Mouse (Mus musculus): Measurements from ENCODE around the gene Nol12. TPM values are rescaled to one million over a fixed set of nuclear protein-coding genes. Genes with fewer than 3 reads are reported as not detected.

Gene Nol12
- polyA plus RNA-seq, 1 experiment from 2014 or later = 61.1 TPM

DNA sequence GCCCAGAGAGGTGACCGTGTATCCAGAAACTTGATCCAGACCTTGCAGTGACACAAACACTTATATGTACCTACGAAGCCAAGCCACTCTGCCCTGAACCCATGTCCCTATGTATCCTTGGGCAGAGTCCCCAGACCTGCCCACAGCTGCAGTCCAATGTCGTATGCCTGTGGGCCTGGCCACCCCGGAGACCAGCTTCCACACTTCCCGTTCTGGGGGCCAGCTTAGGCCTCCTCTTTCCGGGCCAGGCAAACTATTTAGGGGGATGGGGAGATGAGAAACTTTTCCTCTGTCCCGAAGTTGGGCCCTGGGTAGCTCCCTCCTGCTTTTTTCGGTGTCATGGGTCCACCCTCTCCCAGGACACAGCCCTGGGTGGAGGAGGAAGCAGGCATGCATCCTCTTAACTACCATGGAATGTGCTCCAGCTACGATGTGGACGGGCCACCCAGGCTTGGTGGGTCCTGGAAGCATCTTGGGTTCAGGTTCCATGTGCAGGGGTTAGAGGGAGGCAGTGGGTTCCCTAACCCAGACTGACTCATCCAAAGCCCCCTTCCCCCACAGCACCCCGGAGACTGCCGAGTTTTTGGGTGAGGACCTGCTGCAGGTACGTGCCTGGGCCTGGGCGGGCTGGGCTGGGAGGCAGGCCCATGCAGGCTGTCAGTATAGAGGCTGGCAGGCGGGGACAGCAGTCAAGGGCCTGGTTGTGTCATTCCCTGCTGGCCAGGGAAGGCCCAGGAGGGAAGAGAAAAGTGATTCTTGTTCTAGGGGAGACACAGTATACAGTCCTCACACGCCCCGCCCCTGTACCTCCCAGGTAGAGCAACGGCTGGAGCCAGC lies 33.9 kb upstream of the Nol12 start:
- Histone ChIP-seq H3K27ac (peak overlapping the region; percentile 84), H3K4me2 (peak overlapping the region; percentile 92), H3K36me3 (peaks cover 38% of the 10 kb centered on the region), H3K9me3 (no peaks in the 10 kb centered on the region), H3K4me1 (replicated peaks) (peaks cover 41% of the 10 kb centered on the region), H3K4me3 (replicated peaks) (peak overlapping the region; percentile 78), H3K9ac (replicated peaks) (peak overlapping the region; percentile 79), H3K27me3 (no peaks in the 10 kb centered on the region)
- 11% methylated on average over 18 of the region's 18 CpGs for WGBS
- ATAC-seq (ENCODE audit: insufficient number of reproducible peaks, insufficient read depth, low FRiP score, low TSS enrichment, low read depth) = no peak

DNA sequence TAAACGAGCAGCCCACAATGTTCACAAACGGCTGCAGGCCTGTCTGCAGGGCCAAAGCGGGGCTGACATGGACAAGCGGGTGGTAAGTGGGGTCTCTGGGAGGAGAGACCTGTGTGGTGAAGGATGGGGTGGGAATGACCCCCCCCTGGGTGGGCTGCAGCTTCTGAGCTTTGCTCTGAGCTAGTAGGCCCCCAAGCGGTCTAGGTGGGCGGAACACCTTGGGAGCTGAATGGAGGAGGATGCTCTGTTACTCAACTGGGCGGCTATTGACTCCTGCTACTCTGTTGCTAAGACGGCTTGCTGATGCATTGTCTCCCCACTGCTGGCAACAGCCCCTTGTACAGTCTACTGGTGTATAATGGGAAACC lies 33.3 kb upstream of the Nol12 start:
- ATAC-seq (ENCODE audit: insufficient number of reproducible peaks, insufficient read depth, low FRiP score, low TSS enrichment, low read depth) = no peak
- WGBS = 44% methylated on average over 8 of the region's 8 CpGs

DNA sequence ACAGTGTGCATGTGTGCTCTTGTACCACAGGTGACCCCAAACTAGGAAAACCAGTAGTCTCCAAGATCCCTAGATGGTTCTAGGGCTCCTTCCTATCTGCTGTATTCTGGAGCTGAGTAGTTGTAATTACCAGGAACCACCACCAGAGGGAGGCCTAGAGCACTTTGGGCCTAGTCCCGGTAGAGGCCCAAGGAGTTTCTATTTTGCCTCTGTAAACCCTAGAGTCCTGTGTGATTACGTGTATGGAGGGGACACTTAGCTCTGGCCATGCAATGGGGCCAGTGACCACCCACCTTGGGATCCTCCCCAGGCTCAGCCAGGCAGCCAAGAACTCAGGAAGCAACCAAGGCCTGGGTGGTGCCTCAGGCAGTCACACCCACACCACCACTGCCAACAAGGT lies 31.5 kb upstream of the Nol12 start:
- no peak overlapping the region for H3K4me3 ChIP-seq (replicated peaks)
- peaks cover 32% of the 10 kb centered on the region for H3K4me1 ChIP-seq (replicated peaks)
- WGBS = 15% methylated on average over 2 of the region's 2 CpGs
- H3K27me3 ChIP-seq = no peaks in the 10 kb centered on the region
- H3K27ac ChIP-seq = no peak overlapping the region
- H3K36me3 ChIP-seq = peaks cover 63% of the 10 kb centered on the region
- no peak for ATAC-seq (ENCODE audit: insufficient number of reproducible peaks, insufficient read depth, low FRiP score, low TSS enrichment, low read depth)
- H3K9me3 ChIP-seq = no peaks in the 10 kb centered on the region
- no peak overlapping the region for H3K4me2 ChIP-seq
- no peak overlapping the region for H3K9ac ChIP-seq (replicated peaks)

More for the DNA sequence above, 33.3 kb upstream of the Nol12 start:
- Histone ChIP-seq H3K27me3 (no peaks in the 10 kb centered on the region), H3K27ac (peak overlapping the region; percentile 84), H3K9ac (replicated peaks) (peak overlapping the region; percentile 79; the same call in 1 of the 2 replicates), H3K4me3 (replicated peaks) (peak overlapping the region; percentile 78), H3K9me3 (no peaks in the 10 kb centered on the region), H3K4me1 (replicated peaks) (peaks cover 38% of the 10 kb centered on the region), H3K4me2 (peak overlapping the region; percentile 92), H3K36me3 (peaks cover 44% of the 10 kb centered on the region)

DNA sequence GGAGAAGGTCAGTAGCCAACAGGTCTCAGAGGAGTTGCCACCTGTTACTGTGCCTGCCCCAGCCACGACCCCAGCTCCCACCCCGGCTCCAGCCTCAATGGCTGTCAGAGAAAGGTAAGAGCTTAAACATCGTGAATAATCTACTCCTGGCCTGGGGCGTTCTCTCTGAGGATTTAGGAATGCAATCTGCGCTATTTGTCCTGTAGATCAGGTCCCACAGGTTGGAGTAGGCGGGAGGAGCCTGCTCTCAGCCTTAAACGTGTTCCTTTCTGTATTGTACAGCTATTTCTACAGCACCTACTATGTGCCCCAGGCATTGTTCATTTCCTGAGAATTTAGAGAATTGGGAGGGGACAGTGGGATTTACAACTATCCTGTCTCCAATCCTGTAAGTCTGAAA lies 26.3 kb upstream of the Nol12 start:
- Histone ChIP-seq H3K9ac (replicated peaks) (no peak overlapping the region), H3K4me3 (replicated peaks) (no peak overlapping the region), H3K27me3 (no peaks in the 10 kb centered on the region), H3K4me2 (no peak overlapping the region), H3K9me3 (no peaks in the 10 kb centered on the region), H3K27ac (no peak overlapping the region), H3K36me3 (peaks cover 88% of the 10 kb centered on the region), H3K4me1 (replicated peaks) (no peaks in the 10 kb centered on the region; the same call in 1 of the 2 replicates)
- ATAC-seq (ENCODE audit: insufficient number of reproducible peaks, insufficient read depth, low FRiP score, low TSS enrichment, low read depth) = no peak
- 77% methylated on average over 7 of the region's 7 CpGs for WGBS

DNA sequence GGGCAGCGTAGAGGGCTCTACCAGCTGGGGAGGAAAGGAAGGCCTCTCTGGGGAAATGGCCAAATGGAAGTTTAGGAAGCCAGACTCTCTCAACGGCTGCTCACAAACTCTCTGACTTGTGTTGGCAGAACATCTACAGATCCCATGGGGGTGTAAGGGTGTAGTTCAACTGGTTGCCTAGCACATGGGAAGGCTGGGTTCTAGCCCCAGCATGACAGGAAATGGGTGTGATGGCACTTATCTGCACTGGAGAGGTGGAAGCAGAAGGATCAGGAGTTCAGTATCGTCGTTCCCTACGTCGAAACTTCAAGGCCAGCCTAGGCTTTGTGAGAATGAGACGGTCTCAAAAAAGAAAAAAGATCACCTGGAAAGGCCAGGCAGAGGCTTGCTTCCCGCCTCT lies 25.8 kb upstream of the Nol12 start:
- Histone ChIP-seq H3K9ac (replicated peaks) (no peak overlapping the region), H3K4me3 (replicated peaks) (no peak overlapping the region), H3K36me3 (peaks cover 82% of the 10 kb centered on the region), H3K27me3 (no peaks in the 10 kb centered on the region), H3K9me3 (no peaks in the 10 kb centered on the region), H3K4me1 (replicated peaks) (no peaks in the 10 kb centered on the region; the same call in 1 of the 2 replicates), H3K27ac (no peak overlapping the region), H3K4me2 (no peak overlapping the region)
- no peak for ATAC-seq (ENCODE audit: insufficient number of reproducible peaks, insufficient read depth, low FRiP score, low TSS enrichment, low read depth)
- 81% methylated on average over 8 of the region's 8 CpGs for WGBS

DNA sequence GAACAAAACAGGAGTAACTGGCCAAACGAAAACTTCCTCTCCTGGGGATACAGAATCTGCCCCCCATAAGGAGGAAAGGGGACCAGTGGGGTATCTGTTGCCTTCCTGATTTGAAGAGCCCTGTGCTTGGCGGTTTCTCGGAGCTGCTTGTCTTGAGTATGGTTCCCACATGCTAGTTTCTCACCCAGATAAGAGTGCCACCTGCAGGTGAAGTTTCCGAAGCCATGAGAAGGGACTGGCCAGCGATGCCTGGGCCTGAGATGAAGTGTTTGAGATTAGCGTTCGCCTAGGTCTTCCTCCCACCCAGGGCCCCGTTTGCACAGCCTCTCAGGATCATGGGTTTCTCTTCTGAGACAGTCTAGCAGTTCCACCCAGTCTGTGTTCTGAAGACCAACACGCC lies 22.7 kb upstream of the Nol12 start:
- ATAC-seq (ENCODE audit: insufficient number of reproducible peaks, insufficient read depth, low FRiP score, low TSS enrichment, low read depth) = no peak
- H3K27me3 ChIP-seq = no peaks in the 10 kb centered on the region
- no peak overlapping the region for H3K4me3 ChIP-seq (replicated peaks)
- H3K36me3 ChIP-seq = peaks cover 57% of the 10 kb centered on the region
- no peak overlapping the region for H3K9ac ChIP-seq (replicated peaks)
- H3K4me1 ChIP-seq (replicated peaks) = peaks cover 24% of the 10 kb centered on the region
- H3K27ac ChIP-seq = no peak overlapping the region
- no peak overlapping the region for H3K4me2 ChIP-seq
- H3K9me3 ChIP-seq = no peaks in the 10 kb centered on the region
- WGBS = 32% methylated on average over 9 of the region's 9 CpGs

DNA sequence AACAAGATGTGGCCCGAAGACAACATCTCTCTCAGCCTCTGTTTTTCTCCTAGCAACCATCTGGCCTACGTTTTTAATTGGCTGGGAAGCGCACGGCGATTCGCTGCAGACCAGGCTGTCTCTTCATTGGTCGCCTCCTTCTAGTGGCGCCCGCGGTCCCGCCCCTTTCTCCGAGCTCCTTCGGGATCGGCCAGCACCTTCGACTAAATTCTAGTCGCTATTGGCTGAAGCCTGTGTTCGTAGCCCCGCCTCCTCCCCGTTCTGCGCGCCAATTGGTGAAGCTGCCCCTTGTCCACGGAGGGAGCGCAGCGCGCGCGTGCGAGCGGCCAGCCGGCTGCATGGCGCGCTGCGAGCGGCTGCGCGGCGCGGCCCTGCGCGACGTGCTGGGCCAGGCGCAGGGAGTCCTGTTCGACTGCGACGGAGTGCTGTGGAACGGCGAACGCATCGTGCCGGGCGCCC lies 21.1 kb upstream of the Nol12 start, which contains the start of gene Pdxp:
Gene Pdxp, plus strand, starts transcription at position 288 of the 459 bp plus-strand sequence.
- Histone ChIP-seq H3K27ac (peak within 1 kb of the TSS; percentile 95), H3K36me3 (peaks cover 54% of the 10 kb centered on the region), H3K9me3 (no peaks in the 10 kb centered on the region), H3K9ac (replicated peaks) (peak within 1 kb of the TSS; percentile 86), H3K4me1 (replicated peaks) (peaks cover 24% of the 10 kb centered on the region), H3K27me3 (no peaks in the 10 kb centered on the region), H3K4me3 (replicated peaks) (peak within 1 kb of the TSS; percentile 85), H3K4me2 (peak within 1 kb of the TSS; percentile 92)
- ATAC-seq (ENCODE audit: insufficient number of reproducible peaks, insufficient read depth, low FRiP score, low TSS enrichment, low read depth) = peak; percentile 88
- under 1% methylated on average over 51 of the region's 51 CpGs for WGBS

DNA sequence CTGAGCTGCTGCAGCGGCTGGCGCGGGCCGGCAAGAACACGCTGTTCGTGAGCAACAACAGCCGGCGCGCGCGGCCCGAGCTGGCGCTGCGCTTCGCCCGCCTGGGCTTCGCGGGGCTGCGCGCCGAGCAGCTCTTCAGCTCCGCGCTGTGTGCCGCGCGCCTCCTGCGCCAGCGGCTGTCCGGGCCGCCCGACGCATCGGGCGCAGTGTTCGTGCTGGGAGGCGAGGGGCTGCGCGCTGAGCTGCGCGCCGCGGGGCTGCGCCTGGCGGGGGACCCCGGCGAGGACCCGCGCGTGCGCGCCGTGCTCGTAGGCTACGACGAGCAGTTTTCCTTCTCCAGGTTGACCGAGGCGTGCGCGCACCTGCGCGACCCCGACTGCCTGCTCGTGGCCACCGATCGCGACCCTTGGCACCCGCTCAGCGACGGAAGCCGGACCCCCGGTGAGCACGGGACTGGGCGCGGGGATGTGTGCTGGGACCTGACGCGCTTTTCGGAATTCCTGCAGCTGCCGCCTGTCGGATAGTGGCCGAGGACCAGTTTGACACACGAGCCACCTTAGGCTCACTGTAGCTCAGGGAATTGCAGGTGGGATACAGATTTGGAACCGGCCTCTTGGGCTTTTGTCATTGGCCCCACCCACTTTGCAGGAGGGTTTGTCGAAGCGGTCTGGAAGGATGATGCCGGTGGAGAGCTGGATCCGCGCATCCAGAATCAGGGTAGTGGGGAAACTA lies 20.5 kb upstream of the Nol12 start:
- peak; percentile 60 for ATAC-seq (ENCODE audit: insufficient number of reproducible peaks, insufficient read depth, low FRiP score, low TSS enrichment, low read depth)
- peaks cover 54% of the 10 kb centered on the region for H3K36me3 ChIP-seq
- peak overlapping the region; percentile 92 for H3K4me2 ChIP-seq
- peak overlapping the region; percentile 86 for H3K9ac ChIP-seq (replicated peaks)
- H3K4me3 ChIP-seq (replicated peaks) = peak overlapping the region; percentile 85
- under 1% methylated on average over 86 of the region's 87 CpGs for WGBS
- peak overlapping the region; percentile 95 for H3K27ac ChIP-seq
- no peaks in the 10 kb centered on the region for H3K27me3 ChIP-seq
- H3K4me1 ChIP-seq (replicated peaks) = peaks cover 24% of the 10 kb centered on the region
- no peaks in the 10 kb centered on the region for H3K9me3 ChIP-seq

DNA sequence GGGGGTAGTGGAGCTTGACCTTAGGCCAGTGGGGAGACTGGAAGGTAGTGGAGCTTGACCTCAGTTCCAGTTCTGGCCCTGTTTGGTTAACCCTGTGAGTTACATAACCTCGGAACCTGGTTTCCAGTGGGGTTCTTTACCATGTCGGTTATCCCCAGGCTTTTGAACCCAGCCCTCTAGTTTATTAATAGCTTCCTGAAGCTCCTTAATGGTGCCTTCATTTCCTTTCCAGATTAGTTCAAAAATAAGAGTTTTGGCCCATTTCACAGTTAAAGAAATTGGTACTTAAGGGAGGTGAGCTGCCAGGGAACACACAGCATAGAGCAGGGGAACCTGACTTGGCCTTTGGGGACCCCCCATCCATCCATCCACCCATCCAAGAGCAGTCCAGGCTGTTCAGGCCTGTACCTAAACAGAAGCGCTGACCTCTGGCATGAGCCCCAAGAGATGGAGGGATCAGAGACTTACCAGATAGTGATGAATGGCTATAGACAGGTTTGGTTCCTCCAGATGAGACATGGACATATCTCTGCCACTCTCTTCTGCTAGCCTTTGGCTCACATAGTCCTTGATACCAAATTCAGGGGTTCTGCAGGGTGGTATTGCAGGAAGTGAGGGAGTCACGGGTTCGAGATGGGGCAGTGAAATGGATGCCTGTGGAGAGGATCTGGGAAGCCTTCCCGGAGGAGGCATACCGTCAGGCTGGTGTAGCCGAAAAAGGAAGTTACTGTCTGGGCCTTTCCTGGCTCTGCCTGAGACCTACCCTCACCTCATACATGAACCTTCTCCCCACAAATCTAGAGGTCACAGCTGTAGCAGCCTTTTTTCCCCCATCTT lies 19.7 kb upstream of the Nol12 start:
- ATAC-seq (ENCODE audit: insufficient number of reproducible peaks, insufficient read depth, low FRiP score, low TSS enrichment, low read depth) = no peak
- peak overlapping the region; percentile 92 for H3K4me2 ChIP-seq
- no peaks in the 10 kb centered on the region for H3K27me3 ChIP-seq
- H3K4me3 ChIP-seq (replicated peaks) = peak overlapping the region; percentile 85
- 52% methylated on average over 8 of the region's 8 CpGs for WGBS
- H3K27ac ChIP-seq = no peak overlapping the region
- peaks cover 53% of the 10 kb centered on the region for H3K36me3 ChIP-seq
- peak overlapping the region; percentile 86 for H3K9ac ChIP-seq (replicated peaks)
- H3K4me1 ChIP-seq (replicated peaks) = peaks cover 24% of the 10 kb centered on the region
- no peaks in the 10 kb centered on the region for H3K9me3 ChIP-seq

DNA sequence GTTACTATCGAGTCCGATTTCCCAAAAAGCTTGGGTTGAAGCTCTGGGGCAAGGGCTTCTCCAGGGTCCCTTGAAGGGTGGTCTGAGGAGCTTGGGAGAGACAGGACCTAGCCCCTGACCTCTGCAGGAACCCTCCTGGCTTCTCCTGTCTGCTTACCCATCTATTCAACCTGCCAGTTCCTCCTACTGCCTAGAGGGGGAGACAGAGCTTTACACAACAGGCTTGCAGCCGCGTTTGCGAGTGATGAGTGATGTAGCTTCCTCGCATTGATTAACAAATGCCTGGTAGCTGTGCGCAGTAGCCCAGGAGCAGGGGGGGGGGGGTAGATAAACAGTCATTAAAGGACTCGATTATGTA lies 19.1 kb upstream of the Nol12 start:
- no peaks in the 10 kb centered on the region for H3K27me3 ChIP-seq
- H3K4me2 ChIP-seq = peak overlapping the region; percentile 92
- peaks cover 47% of the 10 kb centered on the region for H3K36me3 ChIP-seq
- no peaks in the 10 kb centered on the region for H3K9me3 ChIP-seq
- no peak overlapping the region for H3K27ac ChIP-seq
- 8% methylated on average over 8 of the region's 8 CpGs for whole genome bisulfite sequencing
- no peak for ATAC-seq (ENCODE audit: insufficient number of reproducible peaks, insufficient read depth, low FRiP score, low TSS enrichment, low read depth)
- H3K4me3 ChIP-seq (replicated peaks) = peak overlapping the region; percentile 85
- peaks cover 24% of the 10 kb centered on the region for H3K4me1 ChIP-seq (replicated peaks)
- peak overlapping the region; percentile 49; the same call in 1 of the 2 replicates for H3K9ac ChIP-seq (replicated peaks)

Data from limb, embryonic 12.5 days (tissue).